Mouse (Mus musculus) ES-Bruce4 (cell line): ENCODE results near the gene Pck1. TPM values are rescaled to one million over a fixed set of nuclear protein-coding genes. Genes with fewer than 3 reads are reported as not detected.

Experiments used
- H3K27ac ChIP-seq: 2 replicates; pipeline ENCODE4 v1.5.1; 2012; ENCODE audit warnings: low read length, inconsistent platforms; ENCODE audit not compliant: insufficient read depth
- H3K27me3 ChIP-seq: 2 replicates; pipeline ENCODE4 v1.6.1; 2012; ENCODE audit warnings: mild to moderate bottlenecking, low read length, inconsistent platforms; ENCODE audit not compliant: control insufficient read depth, poor library complexity, insufficient read depth, severe bottlenecking
- H3K36me3 ChIP-seq: 2 replicates; pipeline ENCODE4 v1.6.1; 2012; ENCODE audit warnings: inconsistent platforms, mild to moderate bottlenecking, low read length, moderate library complexity; ENCODE audit not compliant: control insufficient read depth, poor library complexity, insufficient read depth, severe bottlenecking
- H3K4me1 ChIP-seq: one replicate; pipeline ENCODE4 v1.8.1; 2011; ENCODE audit warnings: low read length; ENCODE audit not compliant: control insufficient read depth, insufficient read depth
- H3K4me3 ChIP-seq: 2 replicates; pipeline ENCODE4 v1.5.1; 2011; ENCODE audit warnings: low read depth, mild to moderate bottlenecking, low read length
- H3K9ac ChIP-seq: 2 replicates; pipeline ENCODE4 v1.6.1; 2012; ENCODE audit warnings: low read depth, mild to moderate bottlenecking, inconsistent platforms; ENCODE audit not compliant: poor library complexity, severe bottlenecking
- H3K9me3 ChIP-seq: replicated peaks from 2 replicates; pipeline ENCODE4 v1.6.1; 2012; ENCODE audit warnings: mild to moderate bottlenecking, low read length, inconsistent platforms; ENCODE audit not compliant: control insufficient read depth, poor library complexity, insufficient read depth, severe bottlenecking
- CTCF ChIP-seq: IDR thresholded peaks from one replicate; pipeline ENCODE4 v1.8.1; 2011; ENCODE audit warnings: low read depth, low read length
- EP300 ChIP-seq: IDR thresholded peaks from 2 replicates; pipeline ENCODE4 v1.6.1; 2011; ENCODE audit warnings: low read depth, low read length; ENCODE audit not compliant: insufficient read depth
- POLR2A ChIP-seq: IDR thresholded peaks from one replicate; pipeline ENCODE4 v1.8.1; 2011; ENCODE audit warnings: low read length; ENCODE audit not compliant: insufficient read depth
- polyA plus RNA-seq: library from polyadenylated mRNA; stranded (reverse); fragments of >200 nt; gene quantifications from 2 replicates; pipeline ENCODE4 v1.2.4, GENCODE M21; 2011; ENCODE audit warnings: low read depth; ENCODE audit not compliant: missing spikeins, insufficient read depth, insufficient read length

The Pck1 gene
- polyA plus RNA-seq, 1 experiment, result not detected

DNA sequence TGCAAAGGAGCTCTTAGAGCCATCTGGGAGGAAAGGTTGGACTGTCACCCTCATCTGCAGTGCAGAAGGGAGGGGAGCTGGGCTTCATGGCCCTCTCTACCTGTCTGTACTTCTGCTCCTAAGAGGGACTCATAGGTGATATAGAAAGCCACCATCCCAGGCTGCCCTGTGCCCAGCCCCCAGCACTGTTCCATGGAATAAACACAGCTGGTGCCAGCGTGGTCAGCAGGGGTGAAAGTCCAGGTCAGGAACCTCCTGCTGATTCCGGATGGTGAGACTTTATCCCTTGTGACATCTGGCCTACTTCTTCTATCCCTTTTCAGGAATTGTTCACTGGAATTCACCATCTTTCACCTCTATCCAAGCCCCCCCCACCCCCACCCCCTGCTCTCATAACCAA is 17.2 kb downstream of the Pck1 start:
- no peaks in the 10 kb centered on the region for H3K36me3 ChIP-seq
- H3K9ac ChIP-seq, result no peak overlapping the region
- no peaks in the 10 kb centered on the region for H3K9me3 ChIP-seq
- H3K4me3 ChIP-seq, result no peak overlapping the region
- no peaks in the 10 kb centered on the region for H3K4me1 ChIP-seq
- TF ChIP-seq POLR2A (no peak), CTCF (no peak), EP300 (no peak)
- H3K27ac ChIP-seq, result no peak overlapping the region
- H3K27me3 ChIP-seq, result no peaks in the 10 kb centered on the region

GRCm38 (mm10) chr2:173170715-173171114 is 17.9 kb downstream of the Pck1 start:
- H3K4me3 ChIP-seq, result no peak overlapping the region

GRCm38 (mm10) chr2:173171470-173171869 is 18.6 kb downstream of the Pck1 start:
- Histone ChIP-seq H3K4me3 (peak overlapping the region; percentile 20; the same call in 1 of the 2 replicates), H3K9me3 (no peaks in the 10 kb centered on the region), H3K4me1 (no peaks in the 10 kb centered on the region), H3K27ac (no peak overlapping the region), H3K36me3 (no peaks in the 10 kb centered on the region), H3K9ac (peak overlapping the region; percentile 23; the same call in 1 of the 2 replicates), H3K27me3 (no peaks in the 10 kb centered on the region)
- TF ChIP-seq POLR2A, result no peak
- no peak for TF ChIP-seq CTCF
- TF ChIP-seq EP300, result no peak

More at GRCm38 (mm10) chr2:173170715-173171114, 17.9 kb downstream of the Pck1 start:
- Histone ChIP-seq H3K27ac (no peak overlapping the region), H3K9me3 (no peaks in the 10 kb centered on the region), H3K27me3 (no peaks in the 10 kb centered on the region), H3K4me1 (no peaks in the 10 kb centered on the region), H3K36me3 (no peaks in the 10 kb centered on the region), H3K9ac (no peak overlapping the region)
- TF ChIP-seq POLR2A (no peak), CTCF (peak; percentile 75)

DNA sequence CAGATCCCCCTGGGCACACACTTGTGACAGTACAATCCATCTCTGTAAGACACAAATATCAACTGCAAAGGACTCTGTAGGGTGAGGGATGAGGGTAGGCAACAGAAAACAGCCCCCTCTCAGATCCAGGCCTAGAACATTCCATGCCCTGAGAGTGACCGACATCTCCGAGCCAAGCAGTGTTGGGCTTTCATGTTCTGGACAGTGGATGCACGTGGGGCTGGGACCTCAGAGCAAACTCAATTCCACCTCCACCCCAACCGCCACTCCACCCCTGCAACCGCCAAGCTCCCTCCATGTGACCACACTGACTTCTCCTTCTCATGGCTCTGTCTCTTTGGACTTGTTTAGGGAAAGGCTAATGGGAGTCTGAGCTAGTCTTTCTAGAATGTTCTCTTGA is 19.1 kb downstream of the Pck1 start:
- Histone ChIP-seq H3K4me3 (no peak overlapping the region), H3K27me3 (no peaks in the 10 kb centered on the region), H3K9ac (no peak overlapping the region; the same call in 1 of the 2 replicates), H3K4me1 (no peaks in the 10 kb centered on the region), H3K9me3 (no peaks in the 10 kb centered on the region), H3K27ac (no peak overlapping the region), H3K36me3 (no peaks in the 10 kb centered on the region)
- TF ChIP-seq CTCF, result no peak
- no peak for TF ChIP-seq POLR2A
- TF ChIP-seq EP300, result no peak

DNA sequence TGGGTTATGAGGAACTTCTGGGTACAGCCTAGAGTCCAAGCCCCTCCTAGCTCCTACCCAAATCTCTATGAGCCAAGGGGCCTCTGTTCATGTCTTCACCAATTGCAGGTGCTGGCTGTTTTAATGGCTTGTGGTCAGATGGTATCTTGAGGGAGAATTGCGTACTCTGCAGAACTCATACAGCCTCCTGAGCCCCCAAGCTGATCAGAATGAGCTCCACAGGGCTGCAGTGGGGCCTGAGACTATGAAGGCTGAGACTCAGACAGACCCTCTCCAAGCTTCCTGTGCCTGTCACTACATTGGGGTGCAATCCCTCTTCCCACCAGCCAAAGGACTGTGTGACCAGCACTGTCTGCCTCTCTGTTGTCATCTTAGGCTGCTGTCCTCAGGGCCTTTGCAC is 19.5 kb downstream of the Pck1 start:
- Histone ChIP-seq H3K4me1 (no peaks in the 10 kb centered on the region), H3K9me3 (no peaks in the 10 kb centered on the region), H3K27ac (no peak overlapping the region), H3K9ac (no peak overlapping the region), H3K4me3 (no peak overlapping the region), H3K27me3 (no peaks in the 10 kb centered on the region), H3K36me3 (no peaks in the 10 kb centered on the region)
- no peak for TF ChIP-seq EP300
- TF ChIP-seq CTCF, result no peak
- TF ChIP-seq POLR2A, result no peak

DNA sequence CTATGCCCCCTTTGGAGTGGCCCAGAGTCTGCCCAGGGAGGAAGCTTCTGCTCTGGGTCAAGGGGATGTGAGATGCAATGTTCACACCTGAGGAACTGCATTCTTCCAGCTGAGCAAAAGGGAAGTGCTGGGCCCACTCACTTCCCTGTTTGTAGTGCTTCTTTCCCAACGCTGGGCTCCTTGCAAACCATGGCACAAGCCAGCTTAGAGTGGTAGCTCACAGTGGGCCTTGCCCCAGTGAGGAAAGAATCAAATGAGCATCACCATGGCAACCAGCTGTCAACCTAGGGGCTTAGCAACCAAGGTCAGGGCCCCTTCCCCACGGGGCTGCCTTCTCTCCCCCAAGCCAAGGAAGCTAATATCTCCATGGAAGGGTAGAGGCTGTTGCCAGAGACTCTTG is 20.2 kb downstream of the Pck1 start:
- Histone ChIP-seq H3K4me1 (no peaks in the 10 kb centered on the region), H3K36me3 (no peaks in the 10 kb centered on the region), H3K9me3 (no peaks in the 10 kb centered on the region), H3K4me3 (no peak overlapping the region), H3K9ac (no peak overlapping the region), H3K27me3 (no peaks in the 10 kb centered on the region), H3K27ac (no peak overlapping the region)
- TF ChIP-seq POLR2A (no peak), CTCF (no peak), EP300 (no peak)
